Mouse (Mus musculus) stomach, embryonic 16.5 days (tissue): ENCODE data around the gene Arl10. TPM values are rescaled to one million over a fixed set of nuclear protein-coding genes. Genes with fewer than 3 reads are reported as not detected.

Experiments
- ATAC-seq: fragments of 200-750 bp; cut with Nextera tagmentation; 2 replicates; pipeline ENCODE4 v1.8.0; 2017; ENCODE audit warnings: moderate number of reproducible peaks, moderate TSS enrichment; ENCODE audit not compliant: insufficient read depth, low FRiP score
- H3K27ac ChIP-seq: fragments of 300-500 bp; sonication (generic); 2 replicates; pipeline ENCODE4 v1.5.1; 2014; ENCODE audit warnings: low read length
- H3K27me3 ChIP-seq: fragments of 300-500 bp; sonication (generic); 2 replicates; pipeline ENCODE4 v1.6.1; 2014; ENCODE audit warnings: low read length, control low read depth, mixed read lengths; ENCODE audit not compliant: control insufficient read depth, insufficient read depth
- H3K36me3 ChIP-seq: fragments of 300-500 bp; sonication (generic); 2 replicates; pipeline ENCODE4 v1.6.1; 2014; ENCODE audit warnings: low read length; ENCODE audit not compliant: control insufficient read depth, insufficient read depth
- H3K4me1 ChIP-seq: fragments of 300-500 bp; sonication (generic); 2 replicates; pipeline ENCODE4 v1.6.1; 2014; ENCODE audit warnings: low read length, control low read depth, mixed read lengths; ENCODE audit not compliant: control insufficient read depth, insufficient read depth
- H3K4me2 ChIP-seq: fragments of 300-500 bp; sonication (generic); 2 replicates; pipeline ENCODE4 v1.6.1; 2014; ENCODE audit warnings: low read depth, low read length, mixed read lengths
- H3K4me3 ChIP-seq: fragments of 300-500 bp; sonication (generic); replicated peaks from 2 replicates; pipeline ENCODE4 v1.5.1; 2014; ENCODE audit warnings: mild to moderate bottlenecking, low read length
- H3K9ac ChIP-seq: fragments of 300-500 bp; sonication (generic); 2 replicates; pipeline ENCODE4 v1.6.1; 2014; ENCODE audit warnings: low read length
- H3K9me3 ChIP-seq: fragments of 300-500 bp; sonication (generic); replicated peaks from 2 replicates; pipeline ENCODE4 v1.6.1; 2016; ENCODE audit warnings: low read length, control low read depth; ENCODE audit not compliant: control insufficient read depth
- WGBS: fragments of 180-500 bp; shearing (Covaris S2); extraction: QIAGEN DNeasy Blood & Tissue Kit; methylation state at CpG from one replicate; pipeline ENCODE4 v1.1.7; 2014; 5-methylcytosine and 5-hydroxymethylcytosine counted together
- microRNA-seq: library from miRNA; unstranded; fragments of <30 nt; microRNA quantifications from one replicate; pipeline ENCODE4, GENCODE M21; 2016
- polyA plus RNA-seq: library from polyadenylated mRNA; unstranded; fragments of >200 nt; fragmentation: Nextera tagmentation; extraction: Ambion mirVana; gene quantifications from 2 replicates; pipeline ENCODE4 v1.2.1, GENCODE M21; 2015

The Arl10 gene
- polyA plus RNA-seq, 1 experiment from 2014 or later = 21.7 TPM

DNA sequence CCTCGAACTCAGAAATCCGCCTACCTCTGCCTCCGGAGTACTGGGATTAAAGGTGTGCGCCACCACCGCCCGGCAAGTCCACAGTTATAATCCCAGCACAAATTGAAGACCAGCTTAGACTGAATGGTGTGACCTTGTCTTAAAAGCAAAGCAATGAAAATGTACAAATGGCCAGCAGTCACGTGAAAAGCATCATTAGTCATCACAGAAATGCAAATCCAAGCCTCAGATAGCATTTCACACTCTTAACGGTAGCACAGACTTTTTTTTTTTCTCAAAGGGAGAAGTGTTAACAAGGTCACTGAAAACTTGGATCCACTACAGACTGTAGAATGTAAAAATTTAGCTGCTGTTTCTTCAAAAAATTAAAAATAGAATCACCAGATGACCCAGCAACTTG is 41.5 kb downstream of the Arl10 start:
- H3K9ac ChIP-seq = no peak overlapping the region
- H3K4me1 ChIP-seq = no peaks in the 10 kb centered on the region
- no peaks in the 10 kb centered on the region for H3K36me3 ChIP-seq
- no peaks in the 10 kb centered on the region for H3K9me3 ChIP-seq
- WGBS = 72% methylated on average over 8 of the region's 8 CpGs
- no peak for ATAC-seq
- no peak overlapping the region for H3K27ac ChIP-seq
- no peak overlapping the region for H3K4me3 ChIP-seq
- H3K27me3 ChIP-seq = no peaks in the 10 kb centered on the region
- H3K4me2 ChIP-seq = no peak overlapping the region

GRCm38 (mm10) chr13:54616998-54617397 is 42.2 kb downstream of the Arl10 start:
- H3K27ac ChIP-seq = no peak overlapping the region
- H3K27me3 ChIP-seq = no peaks in the 10 kb centered on the region
- no peaks in the 10 kb centered on the region for H3K36me3 ChIP-seq
- H3K9me3 ChIP-seq = no peaks in the 10 kb centered on the region
- H3K4me2 ChIP-seq = no peak overlapping the region
- 62% methylated on average over 6 of the region's 6 CpGs for WGBS
- no peak overlapping the region for H3K9ac ChIP-seq
- H3K4me1 ChIP-seq = no peaks in the 10 kb centered on the region
- no peak for ATAC-seq
- H3K4me3 ChIP-seq = no peak overlapping the region

- Histone ChIP-seq H3K27me3 (no peaks in the 10 kb centered on the region), H3K9me3 (no peaks in the 10 kb centered on the region), H3K36me3 (no peaks in the 10 kb centered on the region), H3K4me2 (peak within 1 kb of the TSS; percentile 95), H3K4me1 (peaks cover 13% of the 10 kb centered on the region), H3K9ac (peak within 1 kb of the TSS; percentile 96), H3K4me3 (peak within 1 kb of the TSS; percentile 98), H3K27ac (peak within 1 kb of the TSS; percentile 79)
- WGBS = 10% methylated on average over 44 of the region's 44 CpGs
- peak; percentile 98 for ATAC-seq
These were observed 46.5 kb downstream of the Arl10 start, which contains the start of gene Faf2 for GRCm38 (mm10) chr13:54621155-54621932. Gene Faf2 (plus strand): TSS chr13:54621784.

- Histone ChIP-seq H3K27ac (peak overlapping the region; percentile 79), H3K36me3 (no peaks in the 10 kb centered on the region), H3K4me3 (peak overlapping the region; percentile 98), H3K27me3 (no peaks in the 10 kb centered on the region), H3K4me2 (peak overlapping the region; percentile 95), H3K9me3 (no peaks in the 10 kb centered on the region), H3K9ac (peak overlapping the region; percentile 96), H3K4me1 (peaks cover 13% of the 10 kb centered on the region)
- 1% methylated on average over 27 of the region's 27 CpGs for WGBS
- ATAC-seq = peak; percentile 57
These were observed 47.2 kb downstream of the Arl10 start for GRCm38 (mm10) chr13:54621960-54622521.

DNA sequence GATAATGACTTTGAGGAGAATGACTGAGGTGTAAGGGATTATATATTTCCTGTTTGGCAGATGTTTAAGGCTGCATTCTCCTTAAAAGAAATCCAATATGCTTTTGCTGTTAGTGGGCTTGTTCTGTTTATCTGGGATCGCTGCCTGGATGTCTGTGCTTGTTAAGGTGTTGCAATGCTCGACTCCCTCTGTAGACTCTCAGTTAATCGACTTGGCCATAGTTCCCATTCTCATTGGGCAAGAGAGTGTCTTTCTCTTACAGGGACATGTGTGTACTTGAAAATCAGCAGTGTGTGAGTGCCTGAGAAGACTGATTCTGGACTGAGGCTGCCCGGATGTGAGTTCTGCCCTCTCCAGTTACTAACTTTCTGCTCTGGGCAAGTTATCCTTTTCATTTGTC is 54.3 kb downstream of the Arl10 start:
- H3K27me3 ChIP-seq = no peaks in the 10 kb centered on the region
- H3K36me3 ChIP-seq = 0 out of 2 replicates have a peak, but pooled peaks cover 3% of the 10 kb centered on the region
- no peak overlapping the region; the same call in 1 of the 2 replicates for H3K27ac ChIP-seq
- no peak overlapping the region for H3K4me3 ChIP-seq
- no peak for ATAC-seq
- H3K9ac ChIP-seq = no peak overlapping the region
- H3K4me1 ChIP-seq = no peaks in the 10 kb centered on the region
- no peaks in the 10 kb centered on the region for H3K9me3 ChIP-seq
- no peak overlapping the region for H3K4me2 ChIP-seq
- 74% methylated on average over 4 of the region's 4 CpGs for WGBS

Small RNAs within 50 kb of the gene (microRNA-seq; reads per million reads assigned to microRNA genes)
- gene Gm24195 = not detected

Other genes starting within 250 kb of the Arl10 start
- 3.2 and 4.0 TPM in 2 replicates for gene Cplx2, start 203.7 kb upstream of the Arl10 start, polyA plus RNA-seq
- gene Thoc3, start 106.2 kb upstream of the Arl10 start, polyA plus RNA-seq = 96.5 and 99.5 TPM in 2 replicates
- gene Simc1, start 71.2 kb upstream of the Arl10 start, polyA plus RNA-seq = 7.9 and 8.6 TPM in 2 replicates
- gene 4833439L19Rik, start 9.6 kb upstream of the Arl10 start, polyA plus RNA-seq = 125 and 147 TPM in 2 replicates
- 87.1 and 88.7 TPM in 2 replicates for gene Nop16, start 15.1 kb downstream of the Arl10 start, polyA plus RNA-seq
- 182 and 211 TPM in 2 replicates for gene Higd2a, start 15.2 kb downstream of the Arl10 start, polyA plus RNA-seq
- 79.6 and 79.8 TPM in 2 replicates for gene Cltb, start 36.3 kb downstream of the Arl10 start, polyA plus RNA-seq
- 67.4 and 71.9 TPM in 2 replicates for gene Faf2, start 46.8 kb downstream of the Arl10 start, polyA plus RNA-seq
- gene Rnf44, start 118.9 kb downstream of the Arl10 start, polyA plus RNA-seq = 52.5 and 56.5 TPM in 2 replicates
- 9.6 and 9.9 TPM in 2 replicates for gene Cdhr2, start 126.4 kb downstream of the Arl10 start, polyA plus RNA-seq
- 0.19 and 0.22 TPM in 2 replicates for gene Gprin1, start 174.9 kb downstream of the Arl10 start, polyA plus RNA-seq
- gene Sncb, start 191.6 kb downstream of the Arl10 start, polyA plus RNA-seq = 0.52 and 0.72 TPM in 2 replicates
- not detected in 2 replicates for gene Eif4e1b, start 209.0 kb downstream of the Arl10 start, polyA plus RNA-seq
- 14.5 and 17.7 TPM in 2 replicates for gene Tspan17, start 214.4 kb downstream of the Arl10 start, polyA plus RNA-seq